Mouse (Mus musculus): ENCODE results near the gene Mettl23. TPM values are rescaled to one million over a fixed set of nuclear protein-coding genes. Genes with fewer than 3 reads are reported as not detected.
"Not testable (repeated sequence)": the region's sequence is repeated elsewhere in the genome, so short reads cannot be mapped to it uniquely, and the experiment has no call there.

Gene Mettl23
- polyA plus RNA-seq, 1 experiment from 2014 or later, result 22.6 TPM

GRCm38 (mm10) chr11:116895402-116895801, 52.3 kb downstream of the Mettl23 start:
- ATAC-seq, result no peak
- CTCF ChIA-PET, result interaction anchor here (1.6 kb wide), 1 partner anchor 162 kb away, joined by 4 read pairs; no protein-coding TSS in a partner anchor
- TF ChIP-seq CTCF (IDR thresholded peaks at IDR 0.05), result no peak
- H3K27me3 ChIP-seq, result peaks cover 8% of the 10 kb centered on the region
- in situ Hi-C loops (cut with MboI; ENCODE audit: low pct_unique_long_range_greater_than_20kb), result loop anchor here (10.0 kb wide), 1 partner anchor 279 kb away; no protein-coding TSS in a partner anchor
- POLR2A ChIA-PET, result no interaction called here
- no peak for DNase-seq (ENCODE audit: low read depth, low spot score)

GRCm38 (mm10) chr11:116899247-116899646, 56.2 kb downstream of the Mettl23 start:
- ChIA-PET POLR2A (no interaction called here), CTCF (no interaction called here)
- H3K27me3 ChIP-seq, result peaks cover 11% of the 10 kb centered on the region
- DNase-seq (ENCODE audit: low read depth, low spot score), result no peak
- no peak for ATAC-seq
- TF ChIP-seq CTCF (IDR thresholded peaks at IDR 0.05), result no peak
- in situ Hi-C loops (cut with MboI; ENCODE audit: low pct_unique_long_range_greater_than_20kb), result loop anchor here (10.0 kb wide), 1 partner anchor 276 kb away; no protein-coding TSS in a partner anchor

- H3K27me3 ChIP-seq, result peaks cover 24% of the 10 kb centered on the region
- DNase-seq (ENCODE audit: low read depth, low spot score); POLR2A ChIA-PET; ATAC-seq; CTCF ChIA-PET: not testable (repeated sequence)
- in situ Hi-C loops (cut with MboI; ENCODE audit: low pct_unique_long_range_greater_than_20kb), result loop anchor here (25.0 kb wide), 1 partner anchor 460 kb away; no protein-coding TSS in a partner anchor
Measured at GRCm38 (mm10) chr11:116902588-116902987, 59.5 kb downstream of the Mettl23 start.

Other genes starting within 250 kb of the Mettl23 start
- 15.6 TPM for gene Rhbdf2, start 216.3 kb upstream of the Mettl23 start, polyA plus RNA-seq (2021)
- 0.56 TPM for gene Prcd, start 189.7 kb upstream of the Mettl23 start, polyA plus RNA-seq (2021)
- 0.24 TPM for gene Cygb, start 189.0 kb upstream of the Mettl23 start, polyA plus RNA-seq (2021)
- gene St6galnac1, start 67.8 kb upstream of the Mettl23 start, polyA plus RNA-seq (2021), result not detected
- 116 TPM for gene Mxra7, start 15.2 kb upstream of the Mettl23 start, polyA plus RNA-seq (2021)
- gene Jmjd6, start 171 bp downstream of the Mettl23 start, polyA plus RNA-seq (2021), result 77.3 TPM
- gene Mfsd11, start 9.2 kb downstream of the Mettl23 start, polyA plus RNA-seq (2021), result 58.8 TPM
- 283 TPM for gene Srsf2, start 9.8 kb downstream of the Mettl23 start, polyA plus RNA-seq (2021)
- 0.05 TPM for gene Mgat5b, start 75.6 kb downstream of the Mettl23 start, polyA plus RNA-seq (2021)